Mouse (Mus musculus) kidney, postnatal 36 days (tissue): ENCODE measurements around the gene Pcsk4.

Experiments
- DNase-seq, 2 experiments: peaks; one replicate each; pipeline ENCODE4 v3.0.0; 2021 to 2022; ENCODE audit warnings: mixed read lengths in 2 of 2

Gene Pcsk4

DNA sequence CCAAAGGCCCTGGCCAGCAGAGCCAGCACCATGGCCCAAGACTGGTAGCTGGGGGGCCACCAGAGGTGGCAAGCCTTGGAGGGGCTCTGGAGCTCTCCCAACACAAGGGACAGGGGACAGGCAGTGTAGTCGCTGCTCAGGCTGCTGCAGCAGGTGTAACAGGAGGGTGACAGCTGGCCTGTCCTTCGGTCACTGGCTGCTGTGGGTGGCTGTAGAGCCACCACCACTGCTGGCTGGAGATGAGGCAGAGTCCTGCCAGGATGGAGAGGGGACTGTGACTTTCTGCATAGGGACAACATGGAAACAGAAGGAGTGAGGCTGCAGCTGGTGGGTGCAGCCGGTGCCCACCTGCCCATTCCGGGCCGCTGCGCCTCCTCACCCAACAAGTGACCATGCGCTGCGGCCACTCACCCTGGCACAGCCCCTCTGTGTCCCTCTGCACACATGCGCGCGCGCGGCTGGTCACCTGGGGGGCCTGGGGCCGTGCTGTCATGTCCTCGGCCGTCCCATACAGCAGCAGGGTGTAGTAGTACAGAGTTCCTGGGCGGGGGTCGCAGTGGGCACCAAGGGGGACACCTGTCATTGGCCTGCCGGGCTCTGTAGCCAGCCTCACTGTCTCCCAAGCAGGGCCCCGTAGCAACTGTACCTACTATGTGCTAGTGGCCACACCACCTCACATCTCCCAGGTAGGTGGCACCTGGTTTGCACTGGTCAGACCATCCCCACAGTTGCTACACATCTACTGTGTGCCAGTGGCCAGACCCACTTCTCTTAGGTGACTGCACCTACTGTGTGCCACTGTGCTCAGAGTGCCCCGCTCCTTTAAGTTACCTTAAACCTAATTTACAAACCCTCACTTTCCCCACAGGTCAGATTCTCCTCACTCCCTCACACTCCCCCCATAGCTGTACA is 7.4 kb downstream of the Pcsk4 start:
- DNase-seq: no peak

DNA sequence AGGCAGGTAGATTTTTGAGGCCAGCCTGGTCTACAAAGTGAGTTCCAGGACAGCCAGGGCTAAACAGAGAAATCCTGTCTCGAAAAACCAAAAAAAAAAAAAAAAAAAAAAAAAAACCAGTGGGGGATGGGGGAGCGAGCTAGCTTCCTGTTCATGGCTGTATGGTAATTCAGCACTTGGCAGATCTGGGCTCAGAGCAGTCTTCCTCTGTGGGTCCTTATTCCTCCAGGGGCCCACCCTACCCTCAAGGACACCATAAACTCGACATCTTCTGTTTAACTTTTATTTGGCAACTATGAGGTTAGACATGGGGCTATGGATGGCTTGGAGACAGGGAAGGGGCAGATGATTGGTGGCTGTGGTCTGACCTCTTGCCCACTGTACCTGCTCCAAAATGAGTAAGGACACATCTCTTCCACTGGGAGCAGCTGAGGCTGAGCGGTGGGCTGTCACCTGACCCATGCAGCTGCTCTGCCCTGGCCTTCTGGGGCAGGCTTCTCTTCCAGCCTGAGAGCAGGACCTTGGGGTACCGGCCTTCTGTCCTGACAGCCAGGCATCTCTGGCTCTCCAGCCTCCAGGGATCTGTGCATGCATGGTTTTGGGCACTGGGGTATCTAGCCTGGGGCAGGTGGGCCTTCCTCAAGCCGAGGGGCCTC is 8.2 kb downstream of the Pcsk4 start:
- no peak for DNase-seq

DNA sequence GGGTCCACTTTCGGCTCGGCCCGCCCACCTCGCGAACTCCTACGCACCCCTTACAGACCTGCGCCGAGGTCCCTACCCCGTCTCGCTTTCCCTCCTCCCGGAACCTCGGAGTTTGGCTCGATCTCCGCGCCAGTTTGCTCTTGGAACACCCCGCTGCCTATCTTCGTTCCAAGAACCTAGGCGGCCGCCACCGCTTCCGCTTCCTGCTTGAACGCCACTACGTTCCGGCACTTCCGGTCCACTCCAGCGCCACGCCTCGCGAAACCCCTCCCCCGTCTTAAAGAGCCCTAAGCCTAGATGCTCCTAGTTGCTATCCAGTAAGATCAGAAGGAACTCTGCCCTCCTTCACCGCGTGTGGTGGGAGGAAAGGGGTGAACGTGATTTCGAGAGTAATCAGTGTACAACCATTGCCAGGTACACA is 8.9 kb downstream of the Pcsk4 start, which contains the start of gene 2310011J03Rik:
Gene 2310011J03Rik (minus strand): TSS at position 198 of the 421 bp plus-strand sequence.
- peak; percentile 96 to 97 for DNase-seq

DNA sequence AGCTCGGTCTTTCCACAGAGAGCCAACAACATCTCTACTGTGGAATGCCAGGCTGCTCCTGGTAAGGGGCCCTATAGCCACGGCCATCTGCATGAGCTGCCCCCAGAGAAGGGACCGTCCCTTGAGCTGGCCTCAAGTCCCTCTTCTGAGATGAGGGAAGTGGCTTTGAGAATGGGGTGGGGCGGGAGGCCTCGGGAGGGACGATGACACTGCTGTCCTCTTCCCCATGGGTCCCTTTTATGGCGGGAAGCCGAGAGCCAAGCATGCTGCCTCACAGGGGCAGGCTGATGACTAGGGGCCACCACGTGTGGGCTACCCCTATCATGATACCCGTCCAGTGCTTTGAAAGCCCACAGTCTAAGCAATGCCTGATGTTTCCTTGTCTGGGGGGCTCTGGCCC is 12.3 kb downstream of the Pcsk4 start:
- DNase-seq: no peak

DNA sequence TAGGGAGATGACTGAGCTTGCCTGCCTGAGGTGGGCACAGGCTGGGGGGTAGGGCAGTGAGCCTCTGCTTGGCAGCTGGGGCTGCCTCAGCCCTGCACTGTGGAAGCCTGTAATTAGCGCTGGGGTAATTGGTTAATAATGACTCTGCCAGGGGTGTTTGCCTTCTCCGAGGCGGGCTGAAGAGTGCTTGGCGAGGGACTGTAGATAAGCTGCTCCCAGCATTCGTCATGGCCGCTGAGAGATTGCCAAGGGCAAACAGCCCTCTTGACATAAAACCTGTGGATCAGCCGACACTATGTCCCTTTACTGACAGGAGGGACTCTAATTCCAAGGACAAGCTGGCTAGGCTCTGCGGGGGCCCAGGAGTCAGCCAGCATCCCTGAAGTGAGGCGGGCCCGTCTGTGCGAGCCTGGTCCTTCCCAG is 12.9 kb downstream of the Pcsk4 start:
- DNase-seq: no peak

DNA sequence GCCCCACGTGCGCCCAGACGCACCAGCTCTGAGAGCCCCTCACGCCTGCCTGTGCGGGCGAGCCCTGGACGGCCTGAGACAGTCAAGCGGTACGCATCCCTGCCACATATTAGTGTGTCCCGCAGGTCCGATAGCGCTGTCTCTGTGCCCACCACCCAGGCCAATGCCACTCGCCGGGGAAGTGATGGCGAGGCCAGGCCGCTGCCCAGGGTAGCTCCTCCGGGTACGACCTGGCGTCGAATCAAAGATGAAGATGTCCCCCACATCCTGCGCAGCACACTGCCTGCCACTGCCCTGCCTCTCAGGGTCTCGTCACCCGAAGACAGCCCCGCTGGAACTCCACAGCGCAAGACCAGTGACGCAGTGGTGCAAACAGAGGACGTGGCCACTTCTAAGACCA is 14.0 kb downstream of the Pcsk4 start:
- no peak for DNase-seq

DNA sequence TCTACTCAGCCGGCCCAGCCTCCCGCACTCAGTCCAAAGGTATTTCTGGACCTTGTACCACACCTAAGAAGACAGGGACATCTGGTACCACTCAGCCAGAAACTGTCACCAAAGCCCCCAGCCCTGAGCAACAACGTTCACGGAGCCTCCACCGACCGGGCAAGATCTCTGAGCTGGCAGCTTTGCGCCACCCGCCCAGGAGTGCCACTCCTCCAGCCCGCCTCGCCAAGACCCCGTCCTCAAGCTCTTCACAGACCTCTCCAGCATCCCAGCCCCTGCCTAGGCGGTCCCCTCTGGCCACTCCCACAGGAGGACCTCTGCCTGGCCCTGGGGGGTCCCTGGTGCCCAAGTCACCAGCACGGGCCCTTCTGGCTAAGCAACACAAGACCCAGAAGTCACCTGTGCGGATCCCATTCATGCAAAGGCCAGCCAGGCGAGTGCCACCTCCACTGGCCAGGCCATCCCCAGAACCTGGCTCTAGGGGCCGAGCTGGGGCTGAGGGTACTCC is 14.8 kb downstream of the Pcsk4 start:
- no peak for DNase-seq

DNA sequence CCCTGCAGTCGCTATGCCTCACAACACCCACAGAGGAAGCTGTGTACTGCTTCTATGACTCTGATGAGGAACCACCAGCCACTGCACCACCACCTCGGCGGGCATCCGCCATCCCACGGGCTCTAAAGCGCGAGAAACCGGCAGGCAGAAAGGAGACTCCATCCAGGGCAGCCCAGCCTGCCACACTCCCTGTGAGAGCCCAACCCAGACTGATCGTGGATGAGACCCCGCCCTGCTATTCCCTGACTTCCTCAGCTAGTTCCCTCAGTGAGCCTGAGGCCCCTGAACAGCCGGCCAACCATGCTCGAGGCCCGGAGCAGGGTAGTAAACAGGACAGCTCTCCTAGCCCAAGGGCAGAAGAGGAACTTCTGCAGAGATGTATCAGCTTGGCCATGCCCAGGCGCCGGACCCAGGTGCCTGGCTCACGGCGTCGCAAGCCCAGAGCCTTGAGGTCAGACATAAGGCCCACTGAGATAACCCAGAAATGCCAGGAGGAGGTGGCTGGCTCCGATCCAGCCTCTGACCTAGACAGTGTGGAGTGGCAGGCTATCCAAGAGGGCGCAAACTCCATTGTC is 15.6 kb downstream of the Pcsk4 start:
- DNase-seq: no peak

DNA sequence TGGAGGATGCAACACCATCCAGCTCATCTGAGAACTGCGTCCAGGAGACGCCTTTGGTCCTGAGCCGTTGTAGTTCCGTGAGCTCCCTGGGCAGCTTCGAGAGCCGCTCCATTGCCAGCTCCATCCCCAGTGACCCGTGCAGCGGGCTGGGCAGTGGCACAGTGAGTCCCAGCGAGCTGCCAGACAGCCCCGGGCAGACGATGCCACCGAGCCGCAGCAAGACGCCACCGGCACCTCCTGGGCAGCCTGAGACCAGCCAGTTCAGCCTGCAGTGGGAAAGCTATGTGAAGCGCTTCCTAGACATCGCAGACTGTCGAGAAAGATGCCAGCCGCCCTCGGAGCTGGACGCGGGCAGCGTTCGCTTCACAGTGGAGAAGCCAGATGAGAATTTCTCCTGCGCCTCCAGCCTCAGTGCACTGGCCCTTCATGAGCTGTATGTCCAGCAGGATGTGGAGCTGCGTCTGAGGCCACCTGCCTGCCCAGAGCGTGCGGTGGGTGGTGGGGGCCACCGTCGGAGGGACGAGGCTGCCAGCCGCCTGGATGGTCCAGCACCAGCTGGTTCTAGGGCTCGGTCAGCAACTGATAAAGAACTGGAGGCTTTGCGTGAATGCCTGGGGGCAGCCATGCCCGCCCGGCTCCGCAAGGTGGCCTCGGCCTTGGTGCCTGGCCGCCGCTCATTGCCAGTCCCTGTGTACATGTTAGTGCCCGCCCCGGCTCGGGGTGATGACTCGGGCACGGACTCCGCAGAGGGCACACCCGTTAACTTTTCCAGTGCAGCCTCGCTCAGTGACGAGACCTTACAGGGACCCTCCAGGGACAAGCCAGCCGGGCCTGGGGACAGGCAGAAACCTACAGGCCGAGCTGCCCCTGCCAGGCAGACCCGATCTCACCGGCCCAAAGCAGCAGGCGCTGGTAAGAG is 16.5 kb downstream of the Pcsk4 start:
- DNase-seq: peak in 1 of 2 experiments; percentile 49

DNA sequence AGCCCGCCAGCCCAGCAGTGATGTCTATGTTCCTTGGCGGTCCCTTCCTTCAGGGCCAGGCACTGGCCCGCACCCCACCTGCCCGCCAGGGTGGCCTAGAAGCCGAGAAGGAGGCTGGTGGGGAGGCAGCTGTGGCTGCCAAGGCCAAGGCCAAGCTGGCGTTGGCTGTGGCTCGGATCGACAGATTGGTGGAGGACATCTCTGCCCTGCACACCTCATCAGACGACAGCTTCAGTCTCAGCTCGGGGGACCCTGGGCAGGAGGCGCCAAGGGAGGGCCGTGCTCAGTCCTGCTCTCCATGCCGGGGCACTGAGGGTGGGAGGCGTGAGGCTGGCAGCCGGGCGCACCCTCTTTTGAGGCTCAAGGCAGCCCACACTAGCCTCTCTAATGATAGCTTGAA is 17.7 kb downstream of the Pcsk4 start:
- DNase-seq: no peak

DNA sequence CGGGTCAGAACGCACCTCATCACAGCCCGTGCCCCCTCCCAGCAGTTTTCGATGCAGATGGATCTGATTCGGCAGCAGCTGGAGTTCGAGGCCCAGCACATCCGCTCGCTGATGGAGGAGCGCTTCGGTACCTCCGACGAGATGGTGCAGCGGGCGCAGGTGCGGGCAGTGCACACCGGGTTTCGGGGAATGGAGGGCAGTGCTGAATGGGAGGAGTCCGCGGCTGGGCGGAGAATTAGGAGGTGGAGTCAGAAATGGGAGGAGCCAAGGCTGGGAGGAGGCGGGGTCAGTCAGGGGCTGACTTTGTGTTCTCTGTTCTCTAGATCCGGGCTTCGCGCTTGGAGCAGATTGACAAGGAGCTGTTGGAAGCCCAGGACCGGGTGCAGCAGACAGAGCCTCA is 24.4 kb downstream of the Pcsk4 start:
- peak in 1 of 2 experiments; percentile 71 for DNase-seq

DNA sequence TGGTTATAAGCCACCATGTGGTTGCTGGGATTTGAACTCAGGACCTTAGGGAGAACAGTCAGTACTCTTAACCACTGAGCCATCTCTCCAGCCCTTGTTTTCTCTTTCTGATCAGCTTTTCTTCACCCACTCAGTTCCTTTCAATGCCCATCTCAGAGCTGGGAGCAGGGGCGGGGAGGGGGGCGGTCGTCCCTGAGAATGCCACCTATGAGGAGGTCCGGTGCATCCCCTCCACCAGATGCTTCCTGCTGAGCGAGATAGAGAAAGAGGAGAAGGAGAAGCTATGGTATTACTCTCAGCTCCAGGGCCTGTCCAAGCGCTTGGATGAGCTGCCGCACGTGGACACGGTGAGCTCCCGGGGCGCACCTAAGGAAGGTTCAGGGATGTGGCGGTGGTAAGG is 24.8 kb downstream of the Pcsk4 start:
- DNase-seq: no peak

DNA sequence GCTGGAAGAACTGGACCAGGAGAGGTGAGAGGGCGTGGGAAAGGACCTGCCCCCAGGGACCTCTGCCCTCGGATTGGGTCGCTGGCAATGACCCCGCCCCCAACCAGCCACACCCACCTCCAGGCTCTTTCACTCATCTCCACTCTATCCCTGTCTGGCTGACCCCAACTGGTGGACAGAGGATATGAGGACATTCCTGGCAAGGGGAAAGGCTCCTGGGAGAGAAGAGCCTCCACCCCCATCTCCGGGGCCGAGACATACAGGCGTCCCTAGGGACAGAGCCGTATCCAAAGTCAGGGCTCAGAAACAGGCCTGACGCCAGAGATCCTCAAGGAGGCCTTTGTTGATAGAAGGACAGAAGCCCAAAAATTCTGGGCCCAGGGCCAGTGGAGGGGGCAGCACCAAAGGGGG is 26.8 kb downstream of the Pcsk4 start:
- peak; percentile 68 to 81 for DNase-seq

DNA sequence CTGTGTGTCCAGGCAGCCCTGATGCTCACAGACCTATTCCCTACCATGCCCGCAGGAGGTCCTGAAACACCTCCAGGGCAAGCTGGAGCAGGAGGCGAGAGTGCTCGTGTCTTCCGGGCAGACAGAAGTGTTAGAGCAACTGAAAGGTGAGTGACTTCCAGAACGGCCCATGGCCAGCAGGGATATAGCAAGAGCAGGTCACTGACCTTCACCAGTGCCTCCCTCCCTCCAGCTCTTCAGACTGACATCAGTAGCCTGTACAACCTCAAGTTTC is 27.3 kb downstream of the Pcsk4 start:
- no peak for DNase-seq

DNA sequence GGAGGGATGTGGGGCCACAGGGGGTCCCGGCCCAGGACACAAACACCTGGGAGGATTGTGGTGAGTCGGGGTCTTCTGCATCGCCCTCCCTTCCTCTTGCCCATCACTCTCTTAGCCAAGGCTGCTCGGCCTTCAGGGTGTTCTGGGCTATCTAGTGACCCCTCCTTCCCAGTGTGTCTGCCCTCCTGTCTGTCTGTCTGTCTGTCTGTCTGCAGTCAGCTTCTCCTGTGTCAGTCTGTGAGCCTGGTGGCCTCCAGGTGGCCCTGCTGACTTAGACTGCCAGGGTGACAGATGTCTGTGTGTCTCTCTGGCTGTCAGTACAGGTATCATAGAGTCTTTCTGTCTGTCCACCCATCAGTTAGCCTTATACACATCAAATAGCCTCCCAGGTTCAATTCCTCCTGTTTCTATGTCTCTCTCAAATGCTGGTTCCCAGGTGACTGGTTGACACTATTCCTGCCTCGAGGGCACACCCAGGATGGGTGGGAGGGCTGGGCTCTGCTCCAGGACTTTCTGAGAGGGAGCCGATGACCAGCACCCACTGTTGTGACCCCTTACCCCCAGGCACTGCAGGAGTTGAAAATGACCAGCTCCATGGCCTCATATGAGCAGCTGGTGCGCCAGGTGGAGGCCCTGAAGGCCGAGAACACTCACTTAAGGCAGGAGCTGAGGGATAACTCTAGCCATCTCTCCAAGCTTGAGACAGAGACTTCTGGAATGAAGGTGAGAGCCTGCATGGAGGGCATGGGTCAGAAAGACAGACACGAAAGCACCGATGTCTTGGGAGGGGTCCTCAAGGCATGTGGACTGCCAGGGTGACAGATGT is 27.8 kb downstream of the Pcsk4 start:
- DNase-seq: no peak

DNA sequence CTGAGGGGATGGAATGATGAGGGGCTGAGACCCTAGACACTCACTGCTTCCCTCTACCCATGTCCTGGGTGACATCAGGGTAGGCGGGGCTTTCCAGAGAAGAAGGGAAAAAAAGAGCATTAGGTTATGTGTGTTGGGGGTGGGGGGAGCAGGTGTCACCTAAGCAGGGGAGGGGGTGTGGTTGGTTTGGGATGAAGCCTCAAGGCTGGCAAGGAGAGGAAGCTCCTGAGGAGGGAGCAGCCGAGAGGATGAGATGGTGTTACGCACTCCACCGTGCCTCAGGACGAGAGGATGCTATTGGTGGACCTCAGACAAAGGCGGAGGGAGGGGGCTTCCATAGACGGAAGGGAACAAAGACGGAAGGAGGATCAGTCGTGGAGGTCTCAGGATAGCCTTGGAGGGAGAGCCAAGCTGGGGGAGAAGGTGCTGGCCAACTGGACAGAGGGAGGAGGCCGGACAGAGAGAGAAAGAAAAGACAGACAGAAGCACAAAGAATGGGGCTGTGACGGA is 28.6 kb downstream of the Pcsk4 start:
- DNase-seq: no peak

DNA sequence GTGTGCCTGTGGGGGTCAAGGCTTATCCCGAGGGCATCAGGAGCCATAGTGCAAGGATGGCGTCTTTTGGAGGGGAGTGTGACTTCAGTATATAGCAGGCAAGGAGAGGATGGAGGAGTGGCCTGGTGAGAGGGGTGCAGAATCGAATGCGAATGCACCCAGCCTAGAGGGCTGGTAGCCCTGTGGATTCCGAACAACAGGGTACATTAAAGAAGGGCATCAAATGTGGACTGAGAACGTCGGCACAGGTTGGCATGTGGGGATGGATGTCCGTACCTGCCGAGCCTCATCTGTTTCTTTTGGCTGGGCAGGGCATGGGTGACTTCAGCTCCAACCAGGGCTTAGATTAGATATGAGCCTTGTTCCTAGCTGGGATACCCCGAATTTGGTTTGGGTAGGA is 29.5 kb downstream of the Pcsk4 start:
- no peak for DNase-seq

DNA sequence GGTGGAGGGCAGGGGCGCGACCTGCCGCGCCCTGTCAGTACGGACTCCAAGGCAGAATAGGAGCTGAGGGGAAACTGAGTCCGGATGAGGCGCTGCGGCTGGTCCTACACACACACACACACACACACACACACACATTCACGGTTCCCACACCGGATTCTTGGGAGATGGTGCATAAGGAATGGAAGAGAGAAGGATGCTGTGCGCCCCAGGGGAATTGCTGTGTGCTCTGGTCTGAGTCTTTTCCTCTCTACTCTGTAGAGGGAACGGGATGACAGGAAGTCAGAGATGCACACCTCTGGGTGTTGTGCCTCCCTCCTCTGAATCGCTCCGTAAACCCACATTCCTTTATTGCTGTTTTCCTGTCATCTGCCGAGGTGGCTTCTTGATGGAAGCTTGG is 30.0 kb downstream of the Pcsk4 start:
- DNase-seq: no peak

DNA sequence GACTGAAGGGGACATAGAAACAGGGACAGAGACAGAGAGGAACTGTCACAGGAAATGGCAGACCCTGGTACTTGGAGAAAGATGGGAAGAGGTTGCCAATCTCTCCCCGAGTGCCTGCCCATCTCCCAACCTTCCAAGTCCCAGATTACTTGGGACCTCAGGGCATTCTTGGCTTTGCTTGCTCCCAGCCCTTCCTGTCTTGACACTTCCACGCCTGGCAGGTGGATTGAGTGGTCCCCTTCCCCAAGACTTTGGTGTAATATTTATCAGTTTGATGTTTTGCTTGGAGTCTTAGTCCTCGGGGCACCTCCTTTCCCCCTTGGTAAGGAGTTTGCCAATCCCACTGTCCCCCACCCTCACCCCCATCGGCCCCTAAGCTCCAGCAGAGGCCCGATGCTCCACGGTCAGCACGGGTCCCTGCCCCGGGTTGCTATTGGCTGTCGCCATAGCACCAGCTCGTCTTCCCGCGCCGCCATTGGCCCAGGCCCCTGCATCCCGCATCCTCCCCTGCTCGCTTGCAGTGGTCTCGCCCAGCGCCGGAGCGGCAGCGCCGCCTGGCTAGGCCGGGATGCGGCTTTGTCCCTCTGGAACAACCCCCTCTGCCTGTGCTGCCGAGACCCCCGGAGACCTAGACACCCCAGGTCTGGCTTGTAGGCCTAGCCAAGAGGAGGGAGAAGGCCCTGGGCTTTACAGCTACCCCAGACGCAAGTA is 30.6 kb downstream of the Pcsk4 start:
- DNase-seq: no peak

DNA sequence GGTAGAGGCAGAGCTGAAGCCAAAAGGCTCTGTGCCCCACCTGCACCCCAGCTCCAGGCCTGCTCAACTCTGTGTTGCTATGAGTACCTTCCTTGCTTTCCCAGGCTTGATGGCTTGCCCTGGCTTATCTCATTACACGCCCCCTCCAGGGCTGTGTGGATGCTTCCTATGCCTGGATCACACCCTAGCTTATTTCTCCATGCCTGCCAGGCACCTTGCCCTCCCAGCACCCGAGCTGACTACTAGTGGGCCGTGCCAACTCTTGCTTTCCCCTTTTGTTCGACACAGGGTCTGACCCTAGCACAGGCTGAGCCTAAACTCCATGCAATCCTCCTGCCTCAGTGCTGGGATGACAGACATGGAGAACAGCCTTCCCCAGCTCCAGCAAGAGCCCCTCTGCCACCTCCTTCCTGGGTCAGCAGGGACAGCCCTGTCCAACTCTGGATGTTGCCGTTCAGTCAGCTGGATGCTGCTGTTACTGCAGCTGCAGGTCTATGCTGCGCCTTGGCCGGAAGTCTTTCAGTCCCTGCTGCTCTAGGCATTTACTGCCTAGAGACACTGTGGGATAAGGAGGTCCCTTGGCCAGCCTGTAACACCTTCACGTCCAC is 31.7 kb downstream of the Pcsk4 start:
- no peak for DNase-seq
